Mouse (Mus musculus) hindbrain, postnatal 0 days (tissue): Measurements from ENCODE around the gene Wdr90. TPM values are rescaled to one million over a fixed set of nuclear protein-coding genes. Genes with fewer than 3 reads are reported as not detected.

ENCODE experiments used
- ATAC-seq: fragments of 200-750 bp; cut with Nextera tagmentation; 2 replicates; pipeline ENCODE4 v1.8.0; 2017; ENCODE audit warnings: mild to moderate bottlenecking, moderate TSS enrichment, moderate library complexity
- DNase-seq: peaks from one replicate; pipeline ENCODE4 v3.0.0-alpha.2; 2015; ENCODE audit warnings: low spot score
- H3K27ac ChIP-seq: fragments of 300-500 bp; sonication (generic); 2 replicates; pipeline ENCODE4 v1.5.1; 2014; ENCODE audit warnings: mild to moderate bottlenecking
- H3K27me3 ChIP-seq: fragments of 300-500 bp; sonication (generic); 2 replicates; pipeline ENCODE4 v1.6.1; 2014; ENCODE audit warnings: low read length, mixed read lengths; ENCODE audit not compliant: insufficient read depth
- H3K36me3 ChIP-seq: fragments of 300-500 bp; sonication (generic); 2 replicates; pipeline ENCODE4 v1.6.1; 2014; ENCODE audit warnings: low read length, mixed read lengths; ENCODE audit not compliant: insufficient read depth
- H3K4me1 ChIP-seq: fragments of 300-500 bp; sonication (generic); 2 replicates; pipeline ENCODE4 v1.6.1; 2014; ENCODE audit warnings: antibody characterized with exemption, low read length, mixed read lengths; ENCODE audit not compliant: insufficient read depth
- H3K4me2 ChIP-seq: fragments of 300-500 bp; sonication (generic); 2 replicates; pipeline ENCODE4 v1.6.1; 2014; ENCODE audit warnings: low read depth, mild to moderate bottlenecking, low read length, moderate library complexity, mixed read lengths
- H3K4me3 ChIP-seq: fragments of 300-500 bp; sonication (generic); 2 replicates; pipeline ENCODE4 v1.5.1; 2014; ENCODE audit warnings: low read length
- H3K9ac ChIP-seq: fragments of 300-500 bp; sonication (generic); replicated peaks from 2 replicates; pipeline ENCODE4 v1.6.1; 2014; ENCODE audit warnings: mild to moderate bottlenecking, low read length, moderate library complexity, mixed read lengths
- H3K9me3 ChIP-seq: fragments of 300-500 bp; sonication (generic); 2 replicates; pipeline ENCODE4 v1.6.1; 2016; ENCODE audit warnings: low read length, mixed read lengths
- CTCF ChIP-seq: IDR thresholded peaks from 2 replicates; pipeline ENCODE4 v1.5.1; 2016; ENCODE audit warnings: antibody characterized with exemption, control low read depth, low read depth
- WGBS: fragments of 180-500 bp; shearing (Covaris S2); extraction: QIAGEN DNeasy Blood & Tissue Kit; methylation state at CpG from one replicate; pipeline ENCODE4 v1.1.7; 2014; 5-methylcytosine and 5-hydroxymethylcytosine counted together
- polyA plus RNA-seq: library from polyadenylated mRNA; unstranded; fragments of >200 nt; fragmentation: Nextera tagmentation; extraction: Ambion mirVana; gene quantifications from 2 replicates; pipeline ENCODE4 v1.2.1, GENCODE M21; 2015
- total RNA-seq: library from RNA; depleted of rRNA; stranded (reverse); fragments of >200 nt; gene quantifications from 2 replicates; pipeline ENCODE4 v1.2.3, GENCODE M21; 2014

Gene Wdr90
- total and polyA plus RNA-seq, 2 experiments from 2014 or later: 13.2 to 75.5 TPM

DNA sequence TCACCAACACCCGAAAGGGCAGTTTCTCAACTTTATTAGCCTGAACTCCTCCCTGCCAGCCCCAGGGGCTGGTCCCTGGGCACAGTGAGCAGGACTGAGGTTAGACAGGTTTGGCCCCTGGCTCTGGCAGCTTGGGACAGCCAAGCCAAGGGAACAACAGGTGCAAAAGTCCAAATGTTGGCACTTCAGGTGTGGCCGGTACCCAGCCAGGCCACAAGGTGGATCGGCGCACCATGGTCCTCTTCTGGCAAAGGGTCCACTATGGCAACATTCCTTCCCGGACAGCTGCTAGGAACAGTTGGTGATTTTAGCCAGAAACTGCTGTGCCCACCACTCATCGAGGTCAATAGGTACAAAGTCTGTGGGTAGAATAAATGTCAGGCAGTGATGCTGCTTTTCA lies 2.4 kb upstream of the Wdr90 start:
- no peak for TF ChIP-seq CTCF
- ATAC-seq: no peak
- DNase-seq: no peak
- H3K36me3 ChIP-seq: peaks cover 5% of the 10 kb centered on the region; the same call in 1 of the 2 replicates
- no peaks in the 10 kb centered on the region for H3K27me3 ChIP-seq
- no peak overlapping the region for H3K4me2 ChIP-seq
- H3K9ac ChIP-seq: no peak overlapping the region
- H3K4me3 ChIP-seq: no peak overlapping the region
- peaks cover 15% of the 10 kb centered on the region for H3K4me1 ChIP-seq
- no peaks in the 10 kb centered on the region for H3K9me3 ChIP-seq
- WGBS: 85% methylated on average over 6 of the region's 6 CpGs
- H3K27ac ChIP-seq: no peak overlapping the region

DNA sequence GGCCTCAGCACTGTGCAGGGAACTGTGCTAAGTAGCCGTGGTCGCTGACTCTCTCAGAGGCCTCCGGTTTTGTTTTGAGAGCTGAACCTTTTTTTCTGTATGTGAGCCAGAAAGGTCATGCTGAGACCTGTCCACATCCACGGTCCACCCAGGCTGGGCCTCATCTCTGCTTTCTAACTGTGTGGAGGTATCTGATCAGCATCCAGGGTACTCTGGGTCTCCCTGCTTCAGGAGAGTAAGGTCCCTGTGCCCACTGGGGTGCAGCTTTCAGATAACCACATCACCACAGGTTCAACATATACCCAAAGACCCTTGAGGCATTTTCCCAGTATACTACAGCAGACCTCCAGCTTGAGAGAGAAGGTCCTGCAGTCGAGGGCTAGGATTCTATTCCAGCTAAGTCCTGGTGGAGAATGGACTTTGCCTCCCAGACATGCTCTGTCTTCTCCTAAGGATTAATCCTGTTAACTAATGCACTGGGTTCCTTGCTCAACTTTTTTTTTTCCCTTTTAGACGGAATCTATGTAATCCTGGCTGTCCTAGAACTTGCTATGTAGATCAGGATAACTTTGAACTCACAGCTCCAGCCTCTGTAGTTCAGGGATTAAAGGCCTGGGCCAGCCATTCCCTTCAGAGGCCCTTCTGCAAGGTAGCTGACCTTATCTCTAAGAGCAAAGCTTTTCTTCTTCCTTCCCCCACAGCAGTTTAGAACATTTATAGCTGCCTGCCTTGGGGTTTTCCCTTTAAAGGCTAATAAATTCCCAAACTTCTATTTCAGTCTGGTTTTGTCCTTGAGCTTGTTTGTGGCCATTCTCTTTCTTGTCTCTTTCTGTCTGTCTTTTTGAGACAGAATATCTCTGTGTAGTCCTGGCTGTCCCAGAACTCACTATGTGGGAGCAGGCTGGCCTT lies 657 bp upstream of the Wdr90 start:
- H3K9ac ChIP-seq: peak overlapping the region; percentile 72
- H3K9me3 ChIP-seq: no peaks in the 10 kb centered on the region
- peaks cover 5% of the 10 kb centered on the region; the same call in 1 of the 2 replicates for H3K36me3 ChIP-seq
- no peaks in the 10 kb centered on the region for H3K27me3 ChIP-seq
- H3K4me1 ChIP-seq: peaks cover 11% of the 10 kb centered on the region
- no peak; the same call in none of the 2 replicates for ATAC-seq
- H3K4me3 ChIP-seq: peak overlapping the region; percentile 61
- TF ChIP-seq CTCF: no peak
- no peak for DNase-seq
- 8% methylated on average over 6 of the region's 6 CpGs for WGBS
- peak overlapping the region; percentile 82 for H3K4me2 ChIP-seq
- peak overlapping the region; percentile 84 for H3K27ac ChIP-seq

DNA sequence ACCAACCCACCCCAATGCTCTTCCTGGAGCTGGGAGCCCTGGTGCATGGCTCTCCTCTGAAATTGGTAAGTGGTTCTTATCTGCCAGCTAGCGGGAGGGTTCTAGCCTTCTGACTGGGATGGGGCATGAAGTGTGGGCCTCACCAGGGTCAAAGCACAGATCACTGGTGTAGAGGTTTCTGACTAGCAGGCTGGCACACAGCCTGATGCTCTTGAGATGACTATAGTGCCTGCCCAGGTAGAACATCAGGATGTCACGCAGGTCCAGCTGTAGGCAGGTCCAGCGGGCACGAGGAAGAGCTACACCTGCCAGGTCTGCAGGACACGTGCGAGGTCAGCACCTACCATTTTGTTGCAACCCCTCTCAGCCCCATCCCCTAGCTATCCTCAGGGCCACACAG lies 1.1 kb downstream of the Wdr90 start:
- H3K27ac ChIP-seq: no peak overlapping the region
- WGBS: 93% methylated on average over 6 of the region's 6 CpGs
- no peak overlapping the region for H3K4me3 ChIP-seq
- peaks cover 5% of the 10 kb centered on the region; the same call in 1 of the 2 replicates for H3K36me3 ChIP-seq
- no peaks in the 10 kb centered on the region for H3K27me3 ChIP-seq
- peak overlapping the region; percentile 72 for H3K9ac ChIP-seq
- peak overlapping the region; percentile 82 for H3K4me2 ChIP-seq
- DNase-seq (no peak), ATAC-seq (no peak)
- TF ChIP-seq CTCF: no peak
- H3K4me1 ChIP-seq: peaks cover 11% of the 10 kb centered on the region
- H3K9me3 ChIP-seq: no peaks in the 10 kb centered on the region

DNA sequence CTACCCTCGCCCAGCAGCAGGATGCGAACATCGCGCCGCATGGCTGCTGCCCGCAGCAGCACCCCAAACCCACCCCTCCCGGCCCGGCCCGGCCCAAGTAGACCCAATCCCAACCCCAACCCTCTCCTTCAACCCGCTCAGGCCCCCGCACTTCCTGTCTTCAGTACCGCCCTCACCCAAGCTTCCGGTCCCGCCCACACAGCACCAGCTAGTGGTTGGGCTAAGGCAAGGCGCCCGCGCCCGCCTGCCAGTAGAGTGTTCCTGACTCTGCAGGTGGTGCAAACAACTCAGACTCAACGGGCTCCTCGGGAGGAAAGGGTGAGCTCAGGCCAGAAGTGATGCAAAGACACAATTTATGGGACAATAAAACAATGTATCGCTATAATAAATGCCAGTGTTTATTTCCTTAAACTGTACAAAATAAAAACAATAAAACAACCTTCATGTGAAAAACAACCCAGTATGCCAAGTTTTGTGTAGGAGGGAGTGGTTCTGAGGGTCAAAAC lies 16.9 kb downstream of the Wdr90 start, which contains the start of gene Rhot2:
Gene Rhot2, minus strand, starts transcription at position 456 of the 506 bp plus-strand sequence.
- no peaks in the 10 kb centered on the region for H3K9me3 ChIP-seq
- H3K4me2 ChIP-seq: peak within 1 kb of the TSS; percentile 67
- H3K9ac ChIP-seq: peak within 1 kb of the TSS; percentile 75
- DNase-seq: peak; percentile 96
- no peaks in the 10 kb centered on the region for H3K27me3 ChIP-seq
- peak within 1 kb of the TSS; percentile 83 for H3K27ac ChIP-seq
- H3K4me3 ChIP-seq: peak within 1 kb of the TSS; percentile 83
- peak; percentile 95 for ATAC-seq
- peaks cover 30% of the 10 kb centered on the region for H3K36me3 ChIP-seq
- TF ChIP-seq CTCF: peak; percentile 82
- H3K4me1 ChIP-seq: peaks cover 7% of the 10 kb centered on the region; the same call in 1 of the 2 replicates
- WGBS: 2% methylated on average over 17 of the region's 21 CpGs

DNA sequence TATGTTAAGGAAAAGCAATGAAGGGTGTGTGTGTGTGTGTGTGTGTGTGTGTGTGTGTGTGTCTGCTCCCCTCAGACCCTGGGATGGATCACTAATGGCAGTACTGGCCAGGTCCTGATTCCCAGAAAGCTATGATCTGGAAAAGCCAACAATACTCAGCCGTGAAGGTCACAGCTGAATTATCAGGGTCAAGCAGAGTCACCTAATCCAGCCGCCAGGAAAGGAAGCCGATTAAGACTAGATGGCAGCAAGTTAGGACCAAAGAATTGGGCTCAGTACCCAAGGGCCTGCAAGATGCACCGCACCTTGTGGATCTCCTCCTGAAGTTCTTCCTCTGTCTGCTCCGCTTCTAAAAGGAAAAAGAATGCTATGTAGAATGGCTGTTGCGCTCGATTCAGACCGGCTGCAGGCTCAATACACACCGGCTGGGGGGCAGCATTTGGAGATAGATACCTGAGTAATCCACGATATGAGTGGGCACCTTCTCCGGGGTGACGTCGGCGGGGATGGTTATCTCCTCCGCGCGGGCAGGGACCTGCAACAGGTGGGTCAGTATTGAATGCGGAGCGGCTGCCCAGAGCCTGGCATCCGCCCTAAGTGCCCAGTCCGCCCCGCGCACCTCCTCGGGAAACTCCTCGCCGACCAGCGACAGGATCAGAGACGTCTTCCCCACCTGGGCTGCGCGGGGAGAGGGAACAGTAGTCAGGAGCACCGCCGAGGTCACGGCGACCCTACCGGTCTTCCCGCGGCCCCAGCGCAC lies 17.5 kb downstream of the Wdr90 start:
- Histone ChIP-seq H3K9ac (peak overlapping the region; percentile 75), H3K27me3 (no peaks in the 10 kb centered on the region), H3K9me3 (no peaks in the 10 kb centered on the region), H3K36me3 (peaks cover 36% of the 10 kb centered on the region), H3K4me3 (peak overlapping the region; percentile 83), H3K4me2 (peak overlapping the region; percentile 67), H3K4me1 (peaks cover 7% of the 10 kb centered on the region; the same call in 1 of the 2 replicates), H3K27ac (peak overlapping the region; percentile 83)
- DNase-seq (peak; percentile 32), ATAC-seq (no peak)
- WGBS: 3% methylated on average over 37 of the region's 38 CpGs
- no peak for TF ChIP-seq CTCF

DNA sequence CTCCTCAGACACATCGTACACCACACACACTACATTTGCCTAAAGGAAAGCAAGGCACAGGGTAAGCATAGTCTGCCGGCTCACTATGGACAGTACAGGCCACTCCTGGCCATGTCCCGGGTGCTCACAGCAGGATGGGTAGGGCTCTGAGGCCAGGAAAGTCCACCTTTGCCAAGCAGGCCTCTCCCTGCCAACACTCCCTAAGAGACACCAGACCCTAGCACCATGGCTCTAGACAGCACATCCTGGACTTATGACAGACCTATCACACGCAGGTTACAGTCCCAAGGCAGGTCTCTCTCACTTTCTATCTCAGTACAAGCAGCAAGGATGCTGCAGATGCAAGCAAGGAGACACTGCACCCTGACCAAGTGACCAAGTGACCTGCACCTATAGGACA lies 18.2 kb downstream of the Wdr90 start:
- Histone ChIP-seq H3K9ac (peak overlapping the region; percentile 75), H3K4me3 (peak overlapping the region; percentile 83), H3K9me3 (no peaks in the 10 kb centered on the region), H3K36me3 (peaks cover 37% of the 10 kb centered on the region), H3K4me1 (peaks cover 7% of the 10 kb centered on the region; the same call in 1 of the 2 replicates), H3K4me2 (peak overlapping the region; percentile 67), H3K27ac (no peak overlapping the region), H3K27me3 (no peaks in the 10 kb centered on the region)
- ATAC-seq (no peak), DNase-seq (no peak)
- WGBS: 91% methylated on average over 4 of the region's 4 CpGs
- TF ChIP-seq CTCF: no peak
